Mouse (Mus musculus): ENCODE measurements around the gene Zfp110. TPM values are rescaled to one million over a fixed set of nuclear protein-coding genes. Genes with fewer than 3 reads are reported as not detected.

Gene Zfp110
- polyA plus RNA-seq, 1 experiment = not detected

DNA sequence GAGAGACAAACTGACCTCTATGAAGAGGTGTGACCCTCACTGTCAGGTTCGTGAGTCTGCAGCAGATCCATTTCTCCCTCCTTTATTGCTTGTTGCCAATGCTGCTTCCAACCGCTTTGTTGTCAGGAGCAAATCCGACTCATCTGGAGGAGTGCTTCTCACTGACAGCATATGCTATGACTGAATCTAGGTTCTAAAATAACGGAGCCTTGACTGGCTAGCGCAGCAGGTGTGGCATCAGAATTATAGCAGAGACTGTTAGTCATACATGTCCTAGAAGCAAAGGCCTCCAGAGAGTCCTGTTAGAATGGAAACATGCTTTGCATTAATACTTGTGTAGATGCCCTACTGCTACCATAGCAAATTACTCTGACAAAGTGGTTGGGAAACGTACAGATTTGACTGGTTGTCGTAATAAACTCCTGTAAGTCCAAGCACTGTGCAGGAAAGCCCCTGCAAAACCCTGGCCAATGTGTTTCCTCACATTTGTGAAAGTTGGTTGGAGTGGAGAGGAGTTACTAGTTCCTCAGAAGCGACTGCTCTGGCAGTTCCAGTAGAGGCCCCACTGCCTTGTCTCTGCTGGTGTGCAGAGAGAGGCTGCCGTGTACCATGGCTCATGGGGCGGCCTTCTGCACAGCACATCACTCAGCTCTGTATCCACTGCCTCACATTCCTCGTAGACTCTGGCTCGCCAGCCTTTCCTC, 52.2 kb downstream of the Zfp110 start:
- Histone ChIP-seq H3K4me1 (ENCODE audit: control insufficient read depth, insufficient read depth, low read length) (peaks cover 2% of the 10 kb centered on the region; the same call in 1 of the 2 replicates), H3K27ac (ENCODE audit: insufficient read depth, low read depth, low read length) (no peak overlapping the region), H3K4me3 (ENCODE audit: insufficient read depth, low read depth, low read length) (no peak overlapping the region)
- no peak for TF ChIP-seq CTCF (IDR thresholded peaks at IDR 0.05; ENCODE audit: insufficient read depth, low read depth, low read length)
- no peak for TF ChIP-seq POLR2A (IDR thresholded peaks at IDR 0.05; ENCODE audit: insufficient read depth, low read depth, low read length)
- 91% methylated on average over 12 of the region's 12 CpGs for WGBS

DNA sequence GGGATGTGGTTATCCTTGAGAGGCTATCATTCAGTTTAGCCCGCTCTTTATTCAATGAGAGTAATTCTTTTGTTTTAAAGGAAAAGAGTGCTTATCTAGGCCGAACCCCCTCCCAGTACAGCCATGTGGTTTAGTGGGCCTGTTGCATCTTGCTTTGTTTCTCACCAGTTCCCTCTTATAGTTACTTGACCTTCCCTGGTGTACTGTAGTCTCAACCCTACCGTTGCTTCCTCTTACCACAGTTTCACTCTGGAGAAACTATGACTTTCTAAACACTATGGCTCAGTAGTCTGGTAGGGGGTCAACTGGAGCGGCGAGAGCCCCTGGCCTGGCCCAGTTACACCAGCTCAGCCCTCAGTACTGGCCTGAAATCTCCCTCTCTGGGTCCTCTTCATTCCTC, 53.0 kb downstream of the Zfp110 start:
- WGBS = 93% methylated on average over 5 of the region's 5 CpGs
- H3K27ac ChIP-seq (ENCODE audit: insufficient read depth, low read depth, low read length) = no peak overlapping the region
- H3K4me1 ChIP-seq (ENCODE audit: control insufficient read depth, insufficient read depth, low read length) = no peaks in the 10 kb centered on the region
- no peak overlapping the region for H3K4me3 ChIP-seq (ENCODE audit: insufficient read depth, low read depth, low read length)
- TF ChIP-seq POLR2A (IDR thresholded peaks at IDR 0.05; ENCODE audit: insufficient read depth, low read depth, low read length) (no peak), CTCF (IDR thresholded peaks at IDR 0.05; ENCODE audit: insufficient read depth, low read depth, low read length) (no peak)

DNA sequence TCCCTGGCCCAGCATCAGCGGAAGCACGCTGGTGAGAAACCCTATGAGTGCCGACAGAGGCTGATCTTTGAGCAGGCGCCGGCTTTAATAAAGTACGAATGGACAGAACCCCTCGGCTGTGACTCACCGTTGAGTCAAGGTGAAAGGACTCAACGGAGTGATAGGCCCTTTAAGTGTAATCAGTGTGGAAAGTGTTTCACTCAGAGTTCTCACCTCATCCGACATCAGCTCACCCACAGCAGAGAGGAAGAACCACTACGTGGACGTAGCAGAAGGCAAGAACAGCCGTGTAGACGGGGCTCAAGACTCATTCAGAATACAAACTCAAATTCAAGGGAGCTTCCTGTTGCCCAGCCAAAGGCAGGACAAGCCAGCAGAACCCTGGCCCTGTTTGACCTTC, 56.4 kb downstream of the Zfp110 start:
- 92% methylated on average over 14 of the region's 14 CpGs for WGBS
- Histone ChIP-seq H3K4me3 (ENCODE audit: insufficient read depth, low read depth, low read length) (no peak overlapping the region), H3K27ac (ENCODE audit: insufficient read depth, low read depth, low read length) (no peak overlapping the region), H3K4me1 (ENCODE audit: control insufficient read depth, insufficient read depth, low read length) (no peaks in the 10 kb centered on the region)
- no peak for TF ChIP-seq POLR2A (IDR thresholded peaks at IDR 0.05; ENCODE audit: insufficient read depth, low read depth, low read length)
- no peak for TF ChIP-seq CTCF (IDR thresholded peaks at IDR 0.05; ENCODE audit: insufficient read depth, low read depth, low read length)

DNA sequence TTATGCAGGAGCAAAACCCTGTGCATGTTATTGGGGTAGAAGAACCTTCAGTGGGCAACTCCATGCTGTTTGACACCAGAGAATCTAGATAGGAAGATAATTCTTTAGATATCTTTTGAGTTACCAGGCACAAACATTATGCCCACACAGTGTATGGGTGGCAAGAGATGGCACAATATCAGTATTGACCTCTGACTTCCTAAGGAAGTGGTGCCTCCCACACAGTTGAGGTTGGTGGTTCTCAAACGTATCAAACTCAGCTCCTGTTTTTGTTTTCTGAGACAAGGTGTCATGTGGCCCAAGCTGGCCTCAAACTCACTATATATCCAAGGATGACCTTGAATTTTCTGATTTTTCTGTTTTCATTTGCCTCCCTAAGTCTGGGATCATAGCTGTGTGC, 56.8 kb downstream of the Zfp110 start:
- Histone ChIP-seq H3K4me3 (ENCODE audit: insufficient read depth, low read depth, low read length) (no peak overlapping the region), H3K4me1 (ENCODE audit: control insufficient read depth, insufficient read depth, low read length) (no peaks in the 10 kb centered on the region), H3K27ac (ENCODE audit: insufficient read depth, low read depth, low read length) (no peak overlapping the region)
- TF ChIP-seq POLR2A (IDR thresholded peaks at IDR 0.05; ENCODE audit: insufficient read depth, low read depth, low read length) = no peak
- no peak for TF ChIP-seq CTCF (IDR thresholded peaks at IDR 0.05; ENCODE audit: insufficient read depth, low read depth, low read length)
- WGBS = 79% methylated on average over 1 of the region's 1 CpGs

DNA sequence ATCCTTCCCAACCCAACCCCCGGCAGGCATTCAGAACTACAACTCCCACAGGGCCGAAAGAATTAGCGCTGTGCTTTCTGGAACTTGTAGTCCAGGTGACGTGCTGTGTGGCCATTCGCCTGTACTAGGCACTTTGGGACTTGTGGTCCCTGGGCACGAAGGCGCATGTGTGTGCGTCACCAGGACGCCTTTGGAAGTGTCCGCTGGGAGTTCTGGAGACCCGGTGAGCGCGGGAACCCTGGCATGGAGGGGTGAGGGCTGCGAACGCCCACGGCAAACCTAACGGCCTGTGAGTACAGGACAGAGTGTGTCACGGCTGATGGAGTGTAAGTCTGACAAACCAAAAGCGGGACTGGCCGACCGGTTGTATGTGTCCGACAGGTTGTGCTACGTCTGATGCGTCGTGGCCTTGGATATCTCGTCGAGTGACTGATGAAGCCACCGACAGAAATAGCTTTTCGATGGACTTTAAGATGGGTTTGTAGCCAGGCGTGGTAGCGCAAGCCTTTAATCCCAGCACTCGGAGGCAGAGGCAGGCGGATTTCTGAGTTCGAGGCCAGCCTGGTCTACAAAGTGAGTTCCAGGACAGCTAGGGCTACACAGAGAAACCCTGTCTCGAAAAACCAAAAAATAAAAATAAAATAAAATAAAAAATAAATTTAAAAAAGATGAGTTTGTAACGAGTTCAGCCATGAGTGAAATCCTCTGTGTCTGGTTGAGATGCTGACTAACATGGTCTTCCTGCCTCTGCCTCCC, 63.3 kb downstream of the Zfp110 start, which contains the start of gene Zscan22:
Gene Zscan22 (plus strand): TSS at position 161 of the 756 bp plus-strand sequence.
- Histone ChIP-seq H3K4me3 (ENCODE audit: insufficient read depth, low read depth, low read length) (peak within 1 kb of the TSS; percentile 62), H3K4me1 (ENCODE audit: control insufficient read depth, insufficient read depth, low read length) (no peaks in the 10 kb centered on the region; the same call in 1 of the 2 replicates), H3K27ac (ENCODE audit: insufficient read depth, low read depth, low read length) (no peak within 1 kb of the TSS)
- 0 out of 2 replicates have a peak, but pooled peaks have one; percentile 59 for TF ChIP-seq POLR2A (IDR thresholded peaks at IDR 0.05; ENCODE audit: insufficient read depth, low read depth, low read length)
- TF ChIP-seq CTCF (IDR thresholded peaks at IDR 0.05; ENCODE audit: insufficient read depth, low read depth, low read length) = no peak
- WGBS = 5% methylated on average over 36 of the region's 36 CpGs

Other genes starting within 250 kb of the Zfp110 start
- gene Vmn2r53, start 226.0 kb upstream of the Zfp110 start, polyA plus RNA-seq (2012; ENCODE audit: insufficient read depth, insufficient read length, low replicate concordance, missing spikeins) = not detected in 2 replicates
- gene Vmn2r54, start 194.4 kb upstream of the Zfp110 start, polyA plus RNA-seq (2012; ENCODE audit: insufficient read depth, insufficient read length, low replicate concordance, missing spikeins) = not detected in 2 replicates
- gene Vmn2r55, start 149.8 kb upstream of the Zfp110 start, polyA plus RNA-seq (2012; ENCODE audit: insufficient read depth, insufficient read length, low replicate concordance, missing spikeins) = not detected in 2 replicates
- not detected in 2 replicates for gene Vmn2r56, start 99.8 kb upstream of the Zfp110 start, polyA plus RNA-seq (2012; ENCODE audit: insufficient read depth, insufficient read length, low replicate concordance, missing spikeins)
- gene Zscan18, start 31.1 kb upstream of the Zfp110 start, polyA plus RNA-seq (2012; ENCODE audit: insufficient read depth, insufficient read length, low replicate concordance, missing spikeins) = not detected in 2 replicates
- gene Zfp329, start 15.9 kb upstream of the Zfp110 start, polyA plus RNA-seq (2012; ENCODE audit: insufficient read depth, insufficient read length, low replicate concordance, missing spikeins) = not detected in 2 replicates
- not detected in 2 replicates for gene Zfp128, start 46.4 kb downstream of the Zfp110 start, polyA plus RNA-seq (2012; ENCODE audit: insufficient read depth, insufficient read length, low replicate concordance, missing spikeins)
- gene Zscan22, start 63.1 kb downstream of the Zfp110 start, polyA plus RNA-seq (2012; ENCODE audit: insufficient read depth, insufficient read length, low replicate concordance, missing spikeins) = not detected in 2 replicates
- gene Rps5, start 87.5 kb downstream of the Zfp110 start, polyA plus RNA-seq (2012; ENCODE audit: insufficient read depth, insufficient read length, low replicate concordance, missing spikeins) = 651 TPM in 1 of 2 replicates, not detected in the other
- not detected in 2 replicates for gene Rnf225, start 92.7 kb downstream of the Zfp110 start, polyA plus RNA-seq (2012; ENCODE audit: insufficient read depth, insufficient read length, low replicate concordance, missing spikeins)
- gene Zfp324, start 131.1 kb downstream of the Zfp110 start, polyA plus RNA-seq (2012; ENCODE audit: insufficient read depth, insufficient read length, low replicate concordance, missing spikeins) = not detected in 2 replicates
- gene Zfp446, start 143.1 kb downstream of the Zfp110 start, polyA plus RNA-seq (2012; ENCODE audit: insufficient read depth, insufficient read length, low replicate concordance, missing spikeins) = not detected in 2 replicates
- not detected in 2 replicates for gene Slc27a5, start 163.4 kb downstream of the Zfp110 start, polyA plus RNA-seq (2012; ENCODE audit: insufficient read depth, insufficient read length, low replicate concordance, missing spikeins)
- gene Trim28, start 164.4 kb downstream of the Zfp110 start, polyA plus RNA-seq (2012; ENCODE audit: insufficient read depth, insufficient read length, low replicate concordance, missing spikeins) = 700 TPM in 1 of 2 replicates, not detected in the other
- not detected in 2 replicates for gene Zbtb45, start 175.3 kb downstream of the Zfp110 start, polyA plus RNA-seq (2012; ENCODE audit: insufficient read depth, insufficient read length, low replicate concordance, missing spikeins)
- gene Chmp2a, start 200.0 kb downstream of the Zfp110 start, polyA plus RNA-seq (2012; ENCODE audit: insufficient read depth, insufficient read length, low replicate concordance, missing spikeins) = not detected in 2 replicates
- 648 TPM in 1 of 2 replicates, not detected in the other for gene Ube2m, start 203.5 kb downstream of the Zfp110 start, polyA plus RNA-seq (2012; ENCODE audit: insufficient read depth, insufficient read length, low replicate concordance, missing spikeins)
- gene Mzf1, start 220.0 kb downstream of the Zfp110 start, polyA plus RNA-seq (2012; ENCODE audit: insufficient read depth, insufficient read length, low replicate concordance, missing spikeins) = not detected in 2 replicates